Mouse (Mus musculus): ENCODE measurements at regions not wholly inside any gene's neighbourhood (a gene's known extent, or its start where the extent isn't known, plus 50 kb on each side); places are given as distances from the start of the nearest gene placed in this dataset.
A peak's percentile ranks its signal among the peaks of the same experiment; 100 is the strongest.

- DNase-seq (ENCODE audit: low read depth, low spot score) = no peak
Observed at GRCm38 (mm10) chr3:134605356-134605771, 223.4 kb upstream of the Tacr3 start.

GRCm38 (mm10) chr3:134610244-134610643, 218.6 kb upstream of the Tacr3 start:
- no peak for DNase-seq (ENCODE audit: low read depth, low spot score)

- DNase-seq (ENCODE audit: low read depth, low spot score) = no peak
Observed at GRCm38 (mm10) chr3:134611516-134612297, 217.1 kb upstream of the Tacr3 start.

GRCm38 (mm10) chr3:134612298-134612616, 216.6 kb upstream of the Tacr3 start:
- DNase-seq (ENCODE audit: low read depth, low spot score) = no peak

GRCm38 (mm10) chr3:134629166-134630134, 199.4 kb upstream of the Tacr3 start:
- DNase-seq (ENCODE audit: low read depth, low spot score) = no peak

- no peak for DNase-seq (ENCODE audit: low read depth, low spot score)
Observed at GRCm38 (mm10) chr3:134630135-134630516, 198.7 kb upstream of the Tacr3 start.

- peak; percentile 38 for DNase-seq (ENCODE audit: low read depth, low spot score)
Observed at GRCm38 (mm10) chr3:134648727-134649445, 179.9 kb upstream of the Tacr3 start.

GRCm38 (mm10) chr3:134654051-134654450, 174.8 kb upstream of the Tacr3 start:
- peak; percentile 5 for DNase-seq (ENCODE audit: low read depth, low spot score)

GRCm38 (mm10) chr3:134694893-134695292, 133.9 kb upstream of the Tacr3 start:
- DNase-seq (ENCODE audit: low read depth, low spot score) = peak; percentile 2

- no peak for DNase-seq (ENCODE audit: low read depth, low spot score)
Observed at GRCm38 (mm10) chr3:134718620-134719019, 110.2 kb upstream of the Tacr3 start.

- DNase-seq (ENCODE audit: low read depth, low spot score) = no peak
Observed at GRCm38 (mm10) chr3:134735684-134736083, 93.1 kb upstream of the Tacr3 start.

- no peak for DNase-seq (ENCODE audit: low read depth, low spot score)
Observed at GRCm38 (mm10) chr3:134761108-134761507, 67.7 kb upstream of the Tacr3 start.

GRCm38 (mm10) chr3:134763264-134763936, 65.4 kb upstream of the Tacr3 start:
- DNase-seq (ENCODE audit: low read depth, low spot score) = no peak
